Mouse (Mus musculus) lung, adult 2 months (tissue): ENCODE results near the gene Spg7. TPM values are rescaled to one million over a fixed set of nuclear protein-coding genes. Genes with fewer than 3 reads are reported as not detected.

Source experiments
- DNase-seq: peaks from one replicate; pipeline ENCODE4 v3.0.0; 2022
- H3K4me1 ChIP-seq: fragments of 200-500 bp; 2 replicates; pipeline ENCODE4 v1.6.1; 2011; ENCODE audit warnings: low read length; ENCODE audit not compliant: control insufficient read depth, insufficient read depth
- H3K4me3 ChIP-seq: fragments of 200-500 bp; replicated peaks from 2 replicates; pipeline ENCODE3; 2011; ENCODE audit warnings: low read depth, mild to moderate bottlenecking, control low read depth, low read length; ENCODE audit errors: extremely low read depth
- CTCF ChIP-seq: fragments of 200-500 bp; IDR thresholded peaks from 2 replicates; pipeline ENCODE4 v1.5.1; 2011; ENCODE audit warnings: mild to moderate bottlenecking, low read length, control low read depth; ENCODE audit not compliant: insufficient read depth
- POLR2A ChIP-seq: fragments of 200-500 bp; IDR thresholded peaks from 2 replicates; pipeline ENCODE4 v1.6.1; 2011; ENCODE audit warnings: low read depth, mild to moderate bottlenecking, control low read depth, low read length, borderline replicate concordance; ENCODE audit errors: extremely low read depth
- WGBS: fragments of 180-500 bp; shearing (Covaris S2); methylation state at CpG from one replicate; pipeline ENCODE4 v1.1.7; 2018; 5-methylcytosine and 5-hydroxymethylcytosine counted together
- polyA plus RNA-seq: library from polyadenylated mRNA; depleted of rRNA; stranded (reverse); fragments of >200 nt; gene quantifications from 2 replicates; pipeline ENCODE4 v1.2.3, GENCODE M21; 2012

The Spg7 gene
- polyA plus RNA-seq, 1 experiment: 71.1 TPM

DNA sequence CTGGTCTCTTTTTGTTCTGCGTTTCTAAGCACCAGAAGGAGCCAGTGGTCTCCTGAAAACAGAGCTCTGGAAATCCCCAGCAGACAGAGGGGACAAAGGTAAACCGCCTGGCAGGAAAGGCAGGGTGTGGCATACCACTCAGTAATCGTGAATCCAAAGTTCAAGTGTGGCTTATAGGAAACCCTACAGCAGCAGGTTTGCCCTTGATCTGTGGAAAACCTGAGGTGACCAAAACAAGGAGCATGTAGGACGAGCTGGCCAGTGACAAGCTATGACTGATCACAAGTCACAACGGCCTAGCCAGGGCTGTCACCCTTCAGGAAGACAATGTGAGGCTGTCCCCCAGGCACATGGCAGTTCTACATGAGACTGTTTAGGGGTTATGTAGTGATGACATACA, 11.3 kb upstream of the Spg7 start:
- no peak for DNase-seq

DNA sequence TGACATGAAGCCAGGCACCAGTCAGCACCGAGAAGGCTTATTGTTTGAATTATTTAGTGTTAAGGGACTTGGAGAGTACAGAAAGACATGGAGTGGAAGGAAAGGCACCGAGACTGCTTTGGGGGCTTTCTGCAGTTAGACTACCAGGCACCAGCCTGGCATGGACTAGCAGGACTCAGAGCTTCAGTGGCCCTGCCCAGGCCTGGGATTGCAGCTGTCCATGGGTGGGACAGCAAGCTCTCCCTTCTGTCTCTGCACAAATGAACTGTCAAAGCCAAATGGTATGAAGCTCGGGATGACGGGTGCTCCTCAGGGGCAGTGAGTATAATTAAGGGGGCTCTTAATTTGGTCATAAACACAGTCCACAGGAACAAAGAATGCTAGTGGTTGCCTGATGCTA, 1.3 kb downstream of the Spg7 start:
- WGBS: 69% methylated on average over 4 of the region's 4 CpGs
- DNase-seq: no peak
- TF ChIP-seq POLR2A (no peak), CTCF (no peak)
- Histone ChIP-seq H3K4me3 (no peak overlapping the region), H3K4me1 (peaks cover 8% of the 10 kb centered on the region)

More for the DNA sequence above, 11.3 kb upstream of the Spg7 start:
- Histone ChIP-seq H3K4me3 (no peak overlapping the region), H3K4me1 (no peaks in the 10 kb centered on the region)
- WGBS: 43% methylated on average over 5 of the region's 5 CpGs
- TF ChIP-seq CTCF (no peak), POLR2A (no peak)

DNA sequence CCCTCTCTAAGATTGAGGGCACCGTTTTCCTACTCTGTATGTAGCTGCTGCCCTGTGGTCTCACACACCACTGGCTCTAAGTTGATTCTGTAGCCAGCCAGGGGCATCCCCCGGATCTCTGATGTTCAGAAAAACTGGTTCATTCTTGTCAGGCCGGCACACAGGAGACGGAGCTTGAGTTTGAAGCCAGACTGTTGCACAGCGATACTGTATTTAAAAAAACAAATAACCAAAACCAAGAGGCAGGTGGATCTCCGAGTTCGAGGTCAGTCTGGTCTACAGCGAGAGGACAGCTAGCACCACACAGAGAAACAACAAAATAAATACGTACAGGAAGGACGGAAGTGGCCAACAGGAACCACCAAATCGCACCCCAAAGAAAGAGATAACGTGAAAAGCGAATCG, 2.1 kb downstream of the Spg7 start:
- TF ChIP-seq POLR2A (no peak), CTCF (no peak)

DNA sequence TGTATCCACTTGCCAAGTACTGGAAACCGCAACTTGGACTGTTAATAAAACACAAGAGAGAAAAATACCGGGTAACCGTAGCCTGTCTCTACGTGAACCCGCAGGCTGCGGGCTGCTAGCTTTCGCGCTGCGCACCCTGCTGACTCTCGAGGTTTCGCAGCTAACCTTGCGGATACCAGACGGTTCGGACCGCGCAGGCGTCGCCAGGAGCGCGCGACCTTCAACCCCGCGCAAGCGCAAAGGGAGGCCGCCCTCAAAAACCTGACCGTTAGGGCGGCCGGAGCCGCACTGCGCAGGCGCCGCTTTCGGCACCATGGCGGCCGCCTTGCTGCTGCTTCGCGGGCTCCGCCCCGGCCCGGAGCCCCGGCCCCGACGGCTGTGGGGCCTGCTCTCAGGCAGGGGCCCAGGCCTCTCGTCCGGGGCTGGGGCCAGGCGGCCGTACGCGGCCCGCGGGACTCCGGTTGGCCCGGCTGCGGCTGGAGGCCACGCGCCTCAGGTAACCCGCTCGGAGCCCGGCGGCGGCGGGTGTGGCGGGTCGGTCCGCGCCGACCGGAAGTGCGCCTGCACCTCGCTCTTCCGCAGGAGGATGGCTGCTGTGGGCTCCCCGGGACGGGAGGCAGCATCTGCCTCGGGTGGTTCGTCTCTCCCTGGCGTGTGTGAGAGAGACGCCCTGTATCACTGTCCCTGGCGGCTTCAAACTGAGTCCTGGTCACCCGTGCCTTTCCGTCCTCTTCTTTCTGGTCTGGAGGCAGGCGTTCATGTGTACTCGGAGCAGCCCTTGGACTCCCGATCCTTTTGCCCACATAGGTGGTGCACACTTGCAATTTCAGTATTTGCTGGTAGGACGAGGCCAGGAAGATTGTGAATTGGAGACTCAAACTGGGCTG, 2.7 kb downstream of the Spg7 start:
- H3K4me3 ChIP-seq: peak overlapping the region; percentile 83
- WGBS: under 1% methylated on average over 83 of the region's 84 CpGs
- peak; percentile 92 for DNase-seq
- peak; percentile 97; the same call in 1 of the 2 replicates for TF ChIP-seq POLR2A
- TF ChIP-seq CTCF: peak; percentile 41; the same call in 1 of the 2 replicates
- peaks cover 8% of the 10 kb centered on the region for H3K4me1 ChIP-seq

More for the DNA sequence above, 2.1 kb downstream of the Spg7 start:
- no peak for DNase-seq
- WGBS: under 1% methylated on average over 14 of the region's 14 CpGs
- Histone ChIP-seq H3K4me3 (peak overlapping the region; percentile 83), H3K4me1 (peaks cover 8% of the 10 kb centered on the region)

DNA sequence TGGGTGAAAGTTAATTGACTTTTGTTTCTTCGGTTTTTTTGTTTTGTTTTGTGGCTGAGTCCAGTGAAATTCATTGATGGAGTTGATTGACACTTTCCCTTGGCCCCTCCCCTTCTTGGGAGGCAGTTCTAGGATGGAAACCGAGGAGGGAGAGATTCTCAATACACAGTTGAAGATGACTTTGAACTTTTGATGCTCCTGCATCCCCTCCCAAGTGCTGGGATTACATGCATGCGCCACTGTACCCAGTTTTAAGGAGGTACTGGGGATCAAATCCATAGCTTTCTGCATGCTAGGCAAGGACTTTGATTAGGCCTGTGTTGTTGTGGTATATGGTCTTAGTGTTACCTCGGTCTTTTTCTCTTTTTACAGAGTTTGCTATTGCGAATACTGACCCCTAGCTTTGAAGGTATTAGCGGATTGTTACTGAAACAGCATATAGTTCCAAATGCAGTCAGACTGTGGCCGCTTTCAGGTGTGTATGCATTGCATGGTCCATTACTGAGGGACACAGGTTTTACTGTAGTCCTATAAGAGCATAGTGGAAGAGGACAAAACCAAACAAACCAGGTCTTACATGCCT, 3.5 kb downstream of the Spg7 start:
- DNase-seq: no peak
- H3K4me3 ChIP-seq: peak overlapping the region; percentile 83
- WGBS: 27% methylated on average over 7 of the region's 7 CpGs
- peaks cover 8% of the 10 kb centered on the region for H3K4me1 ChIP-seq
- TF ChIP-seq POLR2A: no peak
- no peak for TF ChIP-seq CTCF

DNA sequence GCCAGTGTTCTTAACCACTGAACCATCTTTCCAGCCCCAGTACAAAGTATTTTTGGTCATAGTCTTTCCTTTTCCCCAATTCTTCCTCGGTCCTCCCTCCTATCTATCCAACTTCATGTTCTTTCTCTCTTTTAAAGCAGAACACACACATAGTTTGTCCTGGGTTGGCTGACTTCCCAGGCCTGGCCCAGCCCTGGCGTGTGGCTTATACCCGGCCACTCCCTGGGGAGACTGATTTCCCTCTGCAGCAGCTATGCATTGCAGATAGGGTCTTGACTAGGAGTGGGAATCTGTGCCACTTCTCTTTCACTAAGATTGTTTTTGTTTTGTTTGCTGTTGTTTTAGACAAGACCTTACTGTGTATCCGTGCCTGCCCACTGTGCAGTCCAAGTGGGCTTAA, 8.4 kb downstream of the Spg7 start:
- Histone ChIP-seq H3K4me3 (no peak overlapping the region), H3K4me1 (peaks cover under 1% of the 10 kb centered on the region)
- TF ChIP-seq POLR2A: no peak
- TF ChIP-seq CTCF: no peak
- 38% methylated on average over 4 of the region's 4 CpGs for WGBS
- no peak for DNase-seq

DNA sequence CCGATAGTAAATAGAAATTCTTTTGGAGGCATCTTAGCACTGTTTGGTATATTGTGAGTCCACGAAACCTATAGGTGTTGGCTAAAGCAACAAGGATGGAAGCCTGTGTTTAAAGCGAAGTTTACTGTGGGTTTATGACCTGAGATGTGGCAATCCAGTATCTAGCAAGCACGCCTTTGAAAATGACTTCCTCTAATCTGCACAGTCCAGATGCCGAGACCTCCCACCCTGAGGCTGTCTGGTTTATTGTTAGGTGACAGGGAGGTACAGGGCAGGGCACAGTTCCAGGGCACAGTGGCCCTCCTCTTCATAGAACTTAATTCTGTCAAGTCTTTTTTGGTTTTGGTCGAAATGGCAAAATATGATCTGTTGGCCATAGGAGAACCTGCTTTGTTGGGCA, 14.5 kb downstream of the Spg7 start:
- TF ChIP-seq CTCF (no peak), POLR2A (no peak)
- DNase-seq: no peak
- Histone ChIP-seq H3K4me3 (no peak overlapping the region), H3K4me1 (no peaks in the 10 kb centered on the region)
- 85% methylated on average over 6 of the region's 6 CpGs for WGBS

DNA sequence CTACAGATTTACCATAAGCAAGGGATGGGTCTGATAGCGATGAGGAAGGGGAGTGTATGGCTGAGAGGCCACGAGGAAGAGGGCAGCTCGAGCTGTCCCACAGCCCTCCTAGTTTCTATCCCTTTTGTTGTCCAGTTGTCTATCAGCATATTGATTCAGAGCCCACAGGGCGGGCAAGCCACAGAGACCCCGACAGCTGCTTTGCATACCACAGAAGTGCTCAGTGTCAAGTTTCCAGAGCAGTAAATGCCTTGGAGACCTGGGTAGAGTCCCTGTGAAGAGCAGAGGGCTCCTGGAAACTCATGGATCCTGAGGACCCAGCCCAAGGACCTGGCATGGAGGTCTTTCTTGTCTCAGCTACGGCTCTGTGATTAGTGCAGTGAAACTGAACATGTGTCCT, 20.3 kb downstream of the Spg7 start:
- no peak for DNase-seq
- Histone ChIP-seq H3K4me1 (no peaks in the 10 kb centered on the region), H3K4me3 (no peak overlapping the region)
- TF ChIP-seq CTCF: no peak
- no peak for TF ChIP-seq POLR2A
- 91% methylated on average over 6 of the region's 6 CpGs for WGBS

DNA sequence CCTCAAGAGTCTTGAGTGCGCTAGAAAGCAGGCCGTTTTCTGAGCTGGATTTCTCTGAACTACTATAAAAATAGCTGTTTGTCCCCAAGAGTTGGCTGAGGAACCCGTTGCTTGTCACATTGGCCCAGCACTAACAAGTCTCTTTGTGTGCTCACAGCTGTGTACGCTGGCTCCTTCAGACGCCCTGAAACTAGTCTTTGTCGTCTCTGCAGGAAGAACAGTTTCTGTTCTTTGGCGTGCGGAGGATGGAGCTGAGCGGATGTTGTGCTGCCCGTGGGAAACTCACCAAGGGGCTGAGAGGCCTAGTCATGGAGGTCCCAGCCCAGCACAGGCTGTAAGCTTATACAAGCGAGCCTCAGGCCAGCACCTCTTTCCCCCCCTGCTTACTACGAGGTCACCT, 20.9 kb downstream of the Spg7 start:
- H3K4me3 ChIP-seq: no peak overlapping the region
- 88% methylated on average over 12 of the region's 12 CpGs for WGBS
- DNase-seq: no peak
- no peak for TF ChIP-seq POLR2A
- TF ChIP-seq CTCF: no peak
- no peaks in the 10 kb centered on the region for H3K4me1 ChIP-seq
